ENCODE assay signal across 10 mouse cellular contexts in the genomic region with DNA sequence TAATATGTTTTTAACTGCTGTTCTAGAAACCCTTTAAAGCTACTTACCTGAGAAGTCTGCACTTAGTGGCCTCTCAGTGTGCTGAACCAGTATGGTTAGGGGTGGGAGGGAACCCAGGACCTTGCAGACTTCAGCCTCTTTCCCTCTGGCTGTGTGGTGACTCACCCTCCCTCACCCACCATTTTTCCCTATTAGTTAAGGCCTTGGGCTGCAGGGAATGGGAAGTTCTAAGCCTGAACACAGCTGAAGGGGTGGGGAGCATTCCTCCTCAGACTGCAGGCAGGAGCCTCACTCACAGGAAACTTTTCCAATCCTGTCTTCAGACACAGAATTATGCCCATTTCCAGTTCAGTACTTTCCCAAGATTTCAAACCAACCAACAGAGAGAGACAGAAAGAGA. TPM values are rescaled to one million over a fixed set of nuclear protein-coding genes. Genes with fewer than 3 reads are reported as not detected.
A peak's percentile ranks its signal among the peaks of the same experiment; 100 is the strongest.
DNase-seq lines count a peak whose midpoint lies in the region; ATAC-seq and TF ChIP-seq lines count a peak whose summit lies in the region.
"Had no signal": no experiment of that assay in that cellular context is flagged by ENCODE, and none has a peak within 500 bp of the region (broad histone marks: within the 10 kb centered on the region; RNA-seq: fewer than 3 reads in every experiment).

No protein-coding gene starts in this region.

- no peaks in the 10 kb centered on the region for H3K36me3 ChIP-seq in thymus, adult 2 months (ENCODE audit: control insufficient read depth, insufficient read depth, low read length)
- H3K36me3 ChIP-seq in stomach, postnatal 0 days (ENCODE audit: control insufficient read depth, insufficient read depth, low read length) = no peaks in the 10 kb centered on the region

- H3K4me1 ChIP-seq in thymus, adult 2 months (replicated peaks; ENCODE audit: control insufficient read depth, insufficient read depth, low read length) = peaks cover 30% of the 10 kb centered on the region
- 0 out of 2 replicates have a peak, but pooled peaks cover 8% of the 10 kb centered on the region for H3K4me1 ChIP-seq in stomach, postnatal 0 days (replicated peaks; ENCODE audit: control insufficient read depth, insufficient read depth)

- H3K4me2 ChIP-seq in stomach, postnatal 0 days (replicated peaks; ENCODE audit: low read depth) = no peak overlapping the region; the same call in 1 of the 2 replicates

- TF ChIP-seq EP300 in stomach, postnatal 0 days (optimal IDR thresholded peaks at IDR 0.05) = no peak

- TF ChIP-seq POLR2A in thymus, adult 2 months (IDR thresholded peaks at IDR 0.05; ENCODE audit: control insufficient read depth, extremely low read depth, insufficient read depth, low read length, poor library complexity) = no peak

- no peak for DNase-seq in gastrocnemius, adult 2 months
- no peak for DNase-seq in gastrocnemius, postnatal 36 days
- DNase-seq in thymus, adult 2 months = no peak
- DNase-seq in thymus, postnatal 4 days = no peak
- peak; percentile 25 for DNase-seq in kidney, postnatal 10 days
- peak; percentile 38 for DNase-seq in stomach, postnatal 0 days (ENCODE audit: low spot score)
- DNase-seq in spleen, postnatal 36 days (ENCODE audit: low spot score in 2 of 2) = no peak
- DNase-seq in right cerebral cortex, adult 18-20 months = no peak

- ATAC-seq in stomach, postnatal 0 days (ENCODE audit: low FRiP score, low TSS enrichment) = no peak

- no peak overlapping the region for H3K4me3 ChIP-seq in gastrocnemius, adult 2 months
- H3K4me3 ChIP-seq in thymus, adult 2 months (ENCODE audit: control insufficient read depth, insufficient read depth, low read length) = no peak overlapping the region
- H3K4me3 ChIP-seq in stomach, postnatal 0 days (ENCODE audit: low read depth, low read length) = no peak overlapping the region
- H3K4me3 ChIP-seq: embryonic facial prominence, embryonic 12.5 days had no signal

- H3K27me3 ChIP-seq in thymus, adult 2 months (ENCODE audit: control insufficient read depth, insufficient read depth, low read length) = no peaks in the 10 kb centered on the region
- no peaks in the 10 kb centered on the region for H3K27me3 ChIP-seq in stomach, postnatal 0 days (ENCODE audit: control insufficient read depth, insufficient read depth, low read length)
- H3K27me3 ChIP-seq: CH12.LX; embryonic facial prominence, embryonic 12.5 days had no signal

- H3K27ac ChIP-seq in gastrocnemius, adult 2 months = peak overlapping the region; percentile 96
- H3K27ac ChIP-seq in thymus, adult 2 months (ENCODE audit: control insufficient read depth, insufficient read depth, low read length) = peak overlapping the region; percentile 4; the same call in 1 of the 2 replicates
- H3K27ac ChIP-seq in stomach, postnatal 0 days (replicated peaks) = peak overlapping the region; percentile 99

- H3K9me3 ChIP-seq in stomach, postnatal 0 days (ENCODE audit: control insufficient read depth, low read length) = no peaks in the 10 kb centered on the region
- H3K9me3 ChIP-seq: embryonic facial prominence, embryonic 12.5 days had no signal

- no peak overlapping the region for H3K9ac ChIP-seq in stomach, postnatal 0 days (ENCODE audit: low read length)
- H3K9ac ChIP-seq: embryonic facial prominence, embryonic 12.5 days had no signal

- TF ChIP-seq CTCF in gastrocnemius, adult 2 months (IDR thresholded peaks at IDR 0.05) = no peak
- TF ChIP-seq CTCF in thymus, adult 2 months (IDR thresholded peaks at IDR 0.05; ENCODE audit: borderline replicate concordance, control insufficient read depth, extremely low read depth, insufficient read depth, low read length, poor library complexity) = no peak
- no peak for TF ChIP-seq CTCF in stomach, postnatal 0 days (IDR thresholded peaks at IDR 0.05; ENCODE audit: low read depth)

- intact Hi-C loops in gastrocnemius, adult 2 months (cut with DNase I) = no loop called here
- intact Hi-C loops in gastrocnemius, postnatal 36 days (cut with DNase I) = no loop called here

RNA-seq across cellular contexts. Expression of a gene that starts 3.1 kb away (rescaled TPM):
- total RNA-seq in gastrocnemius, adult 2 months (2021) = 10 to 100 TPM; 54.9 to 69.4 TPM
- 10 to 100 TPM; 60.9 to 78.2 TPM for total RNA-seq in gastrocnemius, postnatal 36 days (2021)
- polyA plus RNA-seq in thymus, adult 2 months (2012; rRNA removed) = 800 and 899 TPM in 2 replicates
- polyA plus RNA-seq in stomach, postnatal 0 days (2015; fragmentation: Nextera tagmentation; extraction: Ambion mirVana) = 1,072 and 1,116 TPM in 2 replicates

RNA-seq across cellular contexts. Expression of a gene that starts 5.9 kb away (rescaled TPM):
- 10 to 100 TPM; 68.7 to 74.6 TPM for total RNA-seq in gastrocnemius, adult 2 months (2021)
- 10 to 100 TPM; 61.5 to 70.3 TPM for total RNA-seq in gastrocnemius, postnatal 36 days (2021)
- polyA plus RNA-seq in thymus, adult 2 months (2012; rRNA removed) = 100 and 104 TPM in 2 replicates
- 56.8 and 59.6 TPM in 2 replicates for polyA plus RNA-seq in stomach, postnatal 0 days (2015; fragmentation: Nextera tagmentation; extraction: Ambion mirVana)

RNA-seq across cellular contexts. Expression of a gene that starts 35.8 kb away (rescaled TPM):
- 10 to 100 TPM; 27.0 to 35.1 TPM for total RNA-seq in gastrocnemius, adult 2 months (2021)
- total RNA-seq in gastrocnemius, postnatal 36 days (2021) = 10 to 100 TPM; 24.9 to 25.1 TPM
- polyA plus RNA-seq in thymus, adult 2 months (2012; rRNA removed) = 31.1 and 43.4 TPM in 2 replicates
- polyA plus RNA-seq in stomach, postnatal 0 days (2015; fragmentation: Nextera tagmentation; extraction: Ambion mirVana) = 58.2 and 61.4 TPM in 2 replicates

RNA-seq across cellular contexts. Expression of a gene that starts 35.9 kb away (rescaled TPM):
- total RNA-seq in gastrocnemius, adult 2 months (2021) = 100 to 1,000 TPM in 1 of 2 experiments, 10 to 100 TPM in 1; 95.0 to 122 TPM
- 10 to 100 TPM; 97.0 to 97.5 TPM for total RNA-seq in gastrocnemius, postnatal 36 days (2021)
- 148 and 178 TPM in 2 replicates for polyA plus RNA-seq in thymus, adult 2 months (2012; rRNA removed)
- 363 and 370 TPM in 2 replicates for polyA plus RNA-seq in stomach, postnatal 0 days (2015; fragmentation: Nextera tagmentation; extraction: Ambion mirVana)

RNA-seq across cellular contexts. Expression of a gene that starts 45.1 kb away (rescaled TPM):
- 1 to 10 TPM; 1.0 to 1.4 TPM for total RNA-seq in gastrocnemius, adult 2 months (2021)
- total RNA-seq in gastrocnemius, postnatal 36 days (2021) = 1 to 10 TPM in 1 of 2 experiments, under 1 TPM in 1; 0.94 to 1.3 TPM
- 3.2 and 4.4 TPM in 2 replicates for polyA plus RNA-seq in thymus, adult 2 months (2012; rRNA removed)
- 10.5 and 11.6 TPM in 2 replicates for polyA plus RNA-seq in stomach, postnatal 0 days (2015; fragmentation: Nextera tagmentation; extraction: Ambion mirVana)

Comparison
In these comparisons a context has a peak if more than half of its experiments do, and no peak if none do; other contexts are left out.
1. DNase-seq: peak in kidney, postnatal 10 days (single experiment) and stomach, postnatal 0 days (single experiment); none in gastrocnemius, adult 2 months (single experiment), gastrocnemius, postnatal 36 days (0 of 2), thymus, adult 2 months (single experiment), thymus, postnatal 4 days (single experiment), spleen, postnatal 36 days (0 of 2) and right cerebral cortex, adult 18-20 months (single experiment).
2. H3K27ac ChIP-seq: peak in every context shown above with its lines; median percentile 99 in stomach, postnatal 0 days; 96 in gastrocnemius, adult 2 months; 4 in thymus, adult 2 months.